ENCODE assay signal across 18 mouse cellular contexts in genomic region chrX:157327756-157328155, GRCm38 (mm10).
"Had no signal": no experiment of that assay in that cellular context is flagged by ENCODE, and none has a peak within 500 bp of the region (broad histone marks: within the 10 kb centered on the region; RNA-seq: fewer than 3 reads in every experiment).

No protein-coding gene starts in this region.

- H3K9ac ChIP-seq: heart, embryonic 13.5 days; heart, embryonic 15.5 days; hindbrain, embryonic 13.5 days; hindbrain, embryonic 15.5 days; kidney, embryonic 15.5 days; limb, embryonic 13.5 days had no signal

- H3K4me1 ChIP-seq: heart, embryonic 13.5 days; heart, embryonic 15.5 days; hindbrain, embryonic 13.5 days; hindbrain, embryonic 15.5 days; kidney, embryonic 15.5 days; limb, embryonic 13.5 days had no signal

- H3K9me3 ChIP-seq: heart, embryonic 13.5 days; heart, embryonic 15.5 days; hindbrain, embryonic 13.5 days; hindbrain, embryonic 15.5 days; kidney, embryonic 15.5 days; limb, embryonic 13.5 days had no signal

- H3K27ac ChIP-seq: heart, adult 2 months; heart, embryonic 13.5 days; heart, embryonic 15.5 days; hindbrain, embryonic 13.5 days; hindbrain, embryonic 15.5 days; hindbrain, postnatal 0 days; kidney, embryonic 15.5 days; kidney, postnatal 0 days; left cerebral cortex, adult 2 months; limb, embryonic 13.5 days had no signal

- H3K4me3 ChIP-seq: heart, adult 2 months; heart, embryonic 13.5 days; heart, embryonic 15.5 days; hindbrain, embryonic 13.5 days; hindbrain, embryonic 15.5 days; kidney, embryonic 15.5 days; left cerebral cortex, adult 2 months; limb, embryonic 13.5 days had no signal

- H3K27me3 ChIP-seq: heart, embryonic 13.5 days; heart, embryonic 15.5 days; hindbrain, embryonic 13.5 days; hindbrain, embryonic 15.5 days; kidney, embryonic 15.5 days; limb, embryonic 13.5 days had no signal

- ATAC-seq: hindbrain, postnatal 0 days; intestine, embryonic 16.5 days had no signal

- H3K4me2 ChIP-seq: heart, embryonic 11.5 days; heart, embryonic 13.5 days; heart, embryonic 15.5 days; hindbrain, embryonic 13.5 days; hindbrain, embryonic 15.5 days; kidney, embryonic 15.5 days; limb, embryonic 13.5 days had no signal

- H3K36me3 ChIP-seq: heart, embryonic 13.5 days; heart, embryonic 15.5 days; hindbrain, embryonic 13.5 days; hindbrain, embryonic 15.5 days; kidney, embryonic 15.5 days; limb, embryonic 13.5 days had no signal

- DNase-seq: gastrocnemius, postnatal 14 days; kidney, adult 11 months; kidney, adult 9 months; kidney, postnatal 14 days; kidney, postnatal 36 days; liver had no signal
